Mouse (Mus musculus) macrophage (primary cell): ENCODE data around the gene Trim41. TPM values are rescaled to one million over a fixed set of nuclear protein-coding genes. Genes with fewer than 3 reads are reported as not detected.
A peak's percentile ranks its signal among the peaks of the same experiment; 100 is the strongest.

ENCODE experiments used
- H3K27ac ChIP-seq: fragments of 350-480 bp; formaldehyde crosslinking; 2 replicates; pipeline ENCODE4 v1.9.0; 2021
- H3K36me3 ChIP-seq: fragments of 350-480 bp; formaldehyde crosslinking; 2 replicates; pipeline ENCODE4 v1.9.0; 2021; ENCODE audit errors: inconsistent target
- H3K4me3 ChIP-seq: fragments of 350-480 bp; formaldehyde crosslinking; 2 replicates; pipeline ENCODE4 v1.9.0; 2021; ENCODE audit errors: inconsistent target
- H3K79me2 ChIP-seq: fragments of 350-480 bp; formaldehyde crosslinking; 2 replicates; pipeline ENCODE4 v1.9.0; 2021; ENCODE audit errors: inconsistent target
- WGBS: methylation state at CpG from one replicate; pipeline ENCODE4 v1.1.7; 2026; ENCODE audit warnings: inconsistent platforms; ENCODE audit not compliant: missing documents; 5-methylcytosine and 5-hydroxymethylcytosine counted together
- polyA plus RNA-seq: library from polyadenylated mRNA; stranded (reverse); fragments of 250-400 nt; gene quantifications from 3 replicates; pipeline ENCODE4 v1.2.4, GENCODE M21; 2018; ENCODE audit warnings: inconsistent platforms

Gene Trim41
- polyA plus RNA-seq, 1 experiment from 2014 or later = 47.2 TPM

DNA sequence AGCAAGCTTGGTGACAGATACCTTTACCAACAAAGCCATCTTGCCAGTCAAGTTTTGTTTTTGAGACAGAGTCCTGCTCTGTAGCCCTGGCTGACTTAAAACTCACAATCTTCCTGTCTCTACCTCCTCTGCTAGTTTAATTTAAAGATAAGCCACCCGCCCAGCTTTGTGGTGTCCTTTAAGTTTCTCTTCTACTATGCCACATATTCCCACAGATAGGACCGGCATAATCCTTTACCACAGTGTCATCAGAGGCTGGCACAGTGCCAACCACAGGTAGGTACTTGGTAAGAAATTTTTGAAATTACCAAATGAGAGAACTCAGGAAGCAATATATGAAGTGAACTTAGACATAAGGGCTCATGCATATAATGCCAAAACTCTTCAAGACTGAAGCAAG, 7.0 kb downstream of the Trim41 start:
- no peak overlapping the region for H3K27ac ChIP-seq
- peaks cover 72% of the 10 kb centered on the region for H3K79me2 ChIP-seq
- peaks cover 59% of the 10 kb centered on the region for H3K36me3 ChIP-seq
- no peak overlapping the region for H3K4me3 ChIP-seq
- WGBS = 96% methylated on average over 2 of the region's 2 CpGs

DNA sequence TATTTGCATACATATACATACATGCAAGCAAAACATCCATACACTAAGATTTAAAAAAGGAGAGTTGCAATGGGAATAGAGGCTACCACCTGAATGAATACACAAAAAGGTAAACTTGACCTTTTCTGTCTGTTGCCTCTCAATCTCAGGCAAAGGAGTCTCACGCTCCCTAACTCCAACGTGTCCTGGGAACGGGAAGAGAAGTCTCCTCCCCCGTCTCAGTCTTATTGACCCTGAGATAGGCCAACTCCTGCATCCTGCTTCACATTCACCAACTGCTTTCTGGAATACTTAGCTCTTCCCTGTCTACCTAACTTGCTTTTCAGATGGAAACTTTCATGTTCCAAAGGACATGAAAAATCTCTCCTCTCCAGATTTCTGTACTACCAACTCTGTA, 7.7 kb downstream of the Trim41 start:
- 89% methylated on average over 4 of the region's 4 CpGs for WGBS
- Histone ChIP-seq H3K4me3 (no peak overlapping the region), H3K79me2 (peaks cover 72% of the 10 kb centered on the region)

DNA sequence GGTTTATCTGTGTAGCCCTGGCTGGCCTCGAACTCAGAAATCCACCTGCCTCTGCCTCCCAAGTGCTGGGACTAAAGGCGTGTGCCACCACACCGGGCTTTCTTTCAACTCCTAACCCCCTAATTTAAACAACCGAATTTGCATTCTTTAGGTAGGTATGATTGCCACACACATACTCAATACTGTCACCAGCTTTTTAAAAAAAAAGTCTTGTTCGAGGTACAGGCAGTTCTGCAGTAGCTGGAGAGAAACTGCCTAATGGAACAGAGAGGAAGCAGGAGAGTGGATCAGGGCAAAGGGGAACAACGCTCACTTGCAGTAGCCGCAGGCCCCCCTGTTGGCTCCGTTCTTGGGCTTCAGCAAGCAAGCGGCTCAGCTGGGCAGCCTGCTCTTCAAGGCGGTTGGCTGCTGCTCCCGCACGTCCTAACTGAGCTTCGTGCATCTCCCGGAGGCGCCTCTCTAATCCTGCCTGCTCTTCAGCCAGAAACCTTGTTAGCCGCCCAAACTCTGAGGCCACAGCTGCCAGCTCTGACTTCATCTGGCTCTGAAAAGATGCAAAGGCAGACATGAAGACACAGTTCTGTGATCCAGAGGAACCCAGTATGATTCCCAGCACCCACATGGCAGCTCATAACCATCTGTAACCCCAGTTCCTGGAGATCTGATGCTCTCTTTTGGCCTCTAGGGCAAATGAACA, 8.3 kb downstream of the Trim41 start:
- peaks cover 71% of the 10 kb centered on the region for H3K36me3 ChIP-seq
- H3K4me3 ChIP-seq = no peak overlapping the region
- no peak overlapping the region for H3K27ac ChIP-seq
- peaks cover 74% of the 10 kb centered on the region for H3K79me2 ChIP-seq
- 90% methylated on average over 10 of the region's 16 CpGs for WGBS

More for the DNA sequence above, 7.7 kb downstream of the Trim41 start:
- no peak overlapping the region for H3K27ac ChIP-seq
- H3K36me3 ChIP-seq = peaks cover 66% of the 10 kb centered on the region

DNA sequence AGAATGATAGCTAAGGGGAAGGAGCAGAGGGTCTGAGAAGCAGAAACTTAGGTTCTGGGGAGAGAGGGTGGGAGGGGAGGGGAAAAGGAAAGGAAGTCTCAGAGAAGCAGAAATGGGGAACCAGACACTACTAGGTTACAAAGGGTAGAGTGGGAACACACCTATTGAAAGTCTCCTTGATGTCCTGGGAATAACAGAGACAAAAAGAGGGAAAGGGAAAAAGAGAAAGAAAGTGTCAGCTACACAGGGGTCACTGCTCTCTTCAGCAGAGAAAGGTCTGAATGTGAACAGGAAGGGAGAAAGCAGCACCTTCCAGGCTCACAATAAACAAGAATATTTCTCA, 8.9 kb downstream of the Trim41 start:
- H3K79me2 ChIP-seq = peaks cover 80% of the 10 kb centered on the region
- no peak overlapping the region for H3K4me3 ChIP-seq
- peaks cover 78% of the 10 kb centered on the region for H3K36me3 ChIP-seq
- no peak overlapping the region for H3K27ac ChIP-seq

DNA sequence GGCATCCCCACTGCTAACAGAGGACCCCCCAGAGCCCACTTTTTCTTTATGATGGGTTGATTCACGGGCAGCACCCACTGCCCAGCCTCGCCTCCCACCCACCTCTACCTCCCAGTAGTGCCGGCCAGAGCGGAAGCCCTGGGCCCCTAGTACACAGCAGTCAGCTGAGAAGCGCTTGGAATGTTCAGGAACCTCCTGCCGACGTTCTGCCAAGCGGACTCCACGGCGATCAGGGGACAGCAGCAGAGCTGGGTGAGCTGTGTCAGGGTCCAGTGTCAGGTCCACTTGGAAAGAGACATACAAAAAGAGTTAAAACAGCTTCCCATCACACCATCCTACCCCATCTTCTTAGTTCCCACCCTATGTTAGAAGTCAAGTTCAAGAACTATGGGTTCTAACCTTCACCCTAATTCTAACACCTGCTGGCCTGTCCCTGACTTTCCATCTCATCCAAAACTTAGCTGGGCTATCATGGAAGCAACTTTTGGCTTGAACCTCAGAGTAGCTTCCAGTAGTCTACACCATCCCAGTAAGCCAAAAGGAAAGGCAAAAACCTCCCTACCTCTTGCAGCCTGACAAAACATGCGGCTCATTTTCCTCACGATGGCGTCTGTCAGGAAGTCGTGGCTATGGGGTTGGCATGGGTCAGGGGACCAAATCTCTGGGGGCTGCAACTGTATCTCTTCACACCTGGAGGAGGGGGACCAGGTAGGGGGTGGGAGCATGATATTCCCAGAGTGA, 9.4 kb downstream of the Trim41 start:
- H3K4me3 ChIP-seq = no peak overlapping the region
- 67% methylated on average over 14 of the region's 14 CpGs for WGBS
- H3K36me3 ChIP-seq = peaks cover 82% of the 10 kb centered on the region
- H3K79me2 ChIP-seq = peaks cover 85% of the 10 kb centered on the region
- no peak overlapping the region for H3K27ac ChIP-seq

DNA sequence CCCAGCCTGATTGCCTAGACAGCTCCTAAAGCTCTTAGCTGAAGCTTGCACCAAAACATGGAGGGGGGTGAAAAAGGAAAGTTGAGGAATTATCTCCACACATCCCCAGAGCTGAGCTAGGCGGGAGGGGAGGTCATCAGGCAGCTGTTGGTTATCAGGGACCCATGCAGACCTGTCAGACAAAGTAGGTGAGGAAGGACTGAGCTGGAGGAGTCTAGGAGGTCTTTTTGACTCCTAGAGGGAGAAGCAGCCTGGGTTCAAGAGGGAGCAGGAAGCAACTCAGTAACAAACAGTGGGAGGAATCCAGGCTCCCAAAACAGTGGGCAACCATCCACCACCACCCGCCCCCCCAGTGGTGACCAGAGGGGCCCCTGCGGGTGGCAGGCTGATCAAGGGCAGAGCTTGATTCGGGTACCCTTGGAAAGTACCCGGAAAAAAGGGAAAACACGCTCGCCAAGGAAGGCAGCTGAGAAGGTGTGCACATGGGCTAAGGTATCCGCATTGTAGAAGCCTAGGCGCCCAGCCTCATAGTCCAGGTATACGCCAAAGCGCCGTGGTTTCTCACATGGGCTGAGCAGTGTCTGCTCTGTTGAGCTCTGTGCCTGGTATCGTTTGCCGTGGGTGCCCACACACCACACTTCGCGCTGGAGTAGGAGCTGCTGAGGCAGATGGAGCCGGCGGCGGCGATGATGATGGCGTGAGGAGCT, 10.1 kb downstream of the Trim41 start:
- Histone ChIP-seq H3K27ac (no peak overlapping the region), H3K4me3 (no peak overlapping the region), H3K79me2 (peaks cover 85% of the 10 kb centered on the region), H3K36me3 (peaks cover 90% of the 10 kb centered on the region)
- WGBS = 82% methylated on average over 21 of the region's 21 CpGs

DNA sequence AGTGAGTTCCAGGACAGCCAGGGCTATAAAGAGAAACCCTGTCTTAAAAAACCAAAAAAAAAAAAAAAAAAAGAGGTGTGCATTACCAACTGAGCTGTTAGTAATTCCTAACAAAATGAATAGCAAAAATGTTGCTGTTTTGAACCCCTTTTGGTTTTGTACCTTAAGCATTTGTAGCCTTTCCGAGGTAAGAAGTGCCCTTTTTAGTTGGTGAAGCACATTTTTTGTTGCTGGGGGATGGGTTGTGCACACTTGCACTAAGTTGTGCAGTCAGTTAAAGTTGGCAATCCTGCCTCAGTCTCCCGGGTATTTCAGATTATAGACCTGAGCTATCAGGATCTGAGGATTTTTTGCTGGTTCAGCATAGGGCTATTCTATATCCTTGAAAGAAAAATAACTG, 12.2 kb downstream of the Trim41 start:
- 85% methylated on average over 2 of the region's 2 CpGs for WGBS
- no peak overlapping the region for H3K4me3 ChIP-seq
- peaks cover 84% of the 10 kb centered on the region for H3K79me2 ChIP-seq
- no peak overlapping the region for H3K27ac ChIP-seq
- H3K36me3 ChIP-seq = peaks cover 77% of the 10 kb centered on the region

DNA sequence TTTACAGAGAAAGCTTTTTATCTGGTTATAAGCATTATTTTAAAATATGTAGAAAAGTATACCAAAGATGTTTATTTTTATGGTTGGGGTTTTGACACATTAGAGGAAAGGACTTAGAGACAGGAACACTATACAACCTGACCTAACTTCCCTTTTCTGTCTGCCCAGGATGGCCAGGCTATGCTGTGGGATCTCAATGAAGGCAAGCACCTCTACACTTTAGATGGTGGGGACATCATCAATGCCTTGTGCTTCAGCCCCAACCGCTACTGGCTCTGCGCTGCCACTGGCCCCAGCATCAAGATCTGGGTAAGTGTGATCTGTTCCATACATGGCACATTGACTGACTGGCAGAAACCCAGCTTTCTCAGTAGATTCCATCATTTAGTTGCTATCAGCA, 13.2 kb downstream of the Trim41 start:
- H3K36me3 ChIP-seq = peaks cover 67% of the 10 kb centered on the region
- no peak overlapping the region for H3K4me3 ChIP-seq
- WGBS = 100% methylated on average over 2 of the region's 2 CpGs
- H3K27ac ChIP-seq = no peak overlapping the region
- peaks cover 75% of the 10 kb centered on the region for H3K79me2 ChIP-seq

DNA sequence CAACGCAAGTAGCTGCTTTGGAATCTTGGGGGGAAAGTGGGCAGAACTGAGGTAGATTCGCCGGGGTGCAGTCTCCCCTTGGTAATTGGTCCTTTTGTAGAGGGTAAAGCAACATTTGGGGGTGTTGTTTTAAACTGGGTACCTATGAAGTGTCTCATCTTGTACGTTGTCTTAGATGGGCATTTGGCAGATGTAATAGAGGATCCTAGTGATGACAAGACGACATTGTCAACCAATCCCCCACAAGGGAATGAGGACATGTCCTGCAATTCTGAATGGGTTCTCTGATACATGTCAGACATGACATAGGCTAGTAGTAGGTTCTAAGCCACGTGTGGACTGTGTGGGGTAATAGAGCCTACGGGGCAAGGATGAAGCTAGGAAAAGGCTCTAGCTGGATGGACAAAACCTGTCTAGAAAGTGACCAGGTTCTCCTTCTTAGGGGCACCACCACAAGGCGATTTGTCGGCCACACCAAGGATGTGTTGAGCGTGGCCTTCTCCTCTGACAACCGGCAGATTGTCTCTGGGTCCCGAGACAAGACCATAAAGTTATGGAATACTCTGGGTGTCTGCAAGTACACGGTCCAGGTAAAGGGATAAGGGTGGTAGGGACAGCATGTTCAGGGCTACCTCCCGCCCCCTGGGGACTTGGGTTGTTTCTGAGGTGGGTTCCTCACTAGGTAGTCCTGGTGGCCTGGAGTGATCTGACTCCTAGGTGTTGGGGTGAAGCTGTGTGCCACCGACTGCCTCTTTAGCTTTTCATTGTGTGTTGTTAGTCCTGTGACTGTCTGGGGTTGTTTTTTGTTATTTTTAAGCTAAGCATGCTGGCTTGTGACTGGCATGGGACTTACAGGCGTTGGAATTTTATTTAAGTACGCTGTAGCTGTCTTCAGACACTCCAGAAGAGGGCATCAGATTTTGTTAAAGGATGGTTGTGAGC, 15.1 kb downstream of the Trim41 start:
- Histone ChIP-seq H3K36me3 (peaks cover 56% of the 10 kb centered on the region), H3K27ac (no peak overlapping the region), H3K4me3 (peak overlapping the region; percentile 92), H3K79me2 (peaks cover 80% of the 10 kb centered on the region)
- WGBS = 68% methylated on average over 17 of the region's 17 CpGs

DNA sequence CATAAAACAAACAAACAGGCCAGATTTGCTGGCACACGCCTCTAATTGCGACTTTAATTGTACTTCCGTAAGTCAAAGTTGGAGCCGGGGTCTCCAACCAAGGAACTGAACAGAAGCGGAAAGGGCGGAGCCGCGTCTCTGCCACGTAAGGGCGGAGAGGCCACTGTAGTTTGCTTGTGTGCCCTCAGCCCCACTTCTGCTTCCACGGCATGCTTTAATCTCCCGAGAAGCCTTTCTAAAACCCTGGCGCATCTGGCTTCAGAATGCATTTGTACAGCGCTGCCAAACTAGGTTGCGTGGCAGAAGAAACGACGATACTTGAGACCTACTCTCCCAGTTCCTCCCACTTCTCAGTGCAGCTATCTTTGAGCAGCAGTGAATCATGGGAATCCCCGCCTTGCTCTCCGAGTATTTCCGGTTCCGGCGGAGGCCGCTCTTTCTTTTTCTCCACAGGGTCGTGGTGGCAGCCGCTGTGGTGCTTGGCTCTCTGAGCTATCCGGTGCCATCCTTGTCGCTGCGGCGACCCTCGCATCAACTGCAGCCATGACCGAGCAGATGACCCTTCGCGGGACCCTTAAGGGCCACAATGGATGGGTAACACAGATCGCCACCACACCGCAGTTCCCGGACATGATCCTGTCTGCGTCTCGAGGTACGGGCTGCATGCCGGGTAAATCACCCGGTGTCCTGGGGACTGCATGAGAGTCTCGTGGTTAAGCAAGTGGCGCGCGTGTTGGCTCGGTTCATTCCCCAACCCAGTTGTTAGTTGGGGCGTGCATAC, 17.0 kb downstream of the Trim41 start, which contains the start of gene Rack1:
Gene Rack1, plus strand, starts transcription at position 412 of the 781 bp plus-strand sequence.
- H3K36me3 ChIP-seq = peaks cover 36% of the 10 kb centered on the region
- H3K27ac ChIP-seq = peak within 1 kb of the TSS; percentile 93
- H3K79me2 ChIP-seq = peaks cover 65% of the 10 kb centered on the region
- peak within 1 kb of the TSS; percentile 92 for H3K4me3 ChIP-seq
- under 1% methylated on average over 47 of the region's 47 CpGs for WGBS

DNA sequence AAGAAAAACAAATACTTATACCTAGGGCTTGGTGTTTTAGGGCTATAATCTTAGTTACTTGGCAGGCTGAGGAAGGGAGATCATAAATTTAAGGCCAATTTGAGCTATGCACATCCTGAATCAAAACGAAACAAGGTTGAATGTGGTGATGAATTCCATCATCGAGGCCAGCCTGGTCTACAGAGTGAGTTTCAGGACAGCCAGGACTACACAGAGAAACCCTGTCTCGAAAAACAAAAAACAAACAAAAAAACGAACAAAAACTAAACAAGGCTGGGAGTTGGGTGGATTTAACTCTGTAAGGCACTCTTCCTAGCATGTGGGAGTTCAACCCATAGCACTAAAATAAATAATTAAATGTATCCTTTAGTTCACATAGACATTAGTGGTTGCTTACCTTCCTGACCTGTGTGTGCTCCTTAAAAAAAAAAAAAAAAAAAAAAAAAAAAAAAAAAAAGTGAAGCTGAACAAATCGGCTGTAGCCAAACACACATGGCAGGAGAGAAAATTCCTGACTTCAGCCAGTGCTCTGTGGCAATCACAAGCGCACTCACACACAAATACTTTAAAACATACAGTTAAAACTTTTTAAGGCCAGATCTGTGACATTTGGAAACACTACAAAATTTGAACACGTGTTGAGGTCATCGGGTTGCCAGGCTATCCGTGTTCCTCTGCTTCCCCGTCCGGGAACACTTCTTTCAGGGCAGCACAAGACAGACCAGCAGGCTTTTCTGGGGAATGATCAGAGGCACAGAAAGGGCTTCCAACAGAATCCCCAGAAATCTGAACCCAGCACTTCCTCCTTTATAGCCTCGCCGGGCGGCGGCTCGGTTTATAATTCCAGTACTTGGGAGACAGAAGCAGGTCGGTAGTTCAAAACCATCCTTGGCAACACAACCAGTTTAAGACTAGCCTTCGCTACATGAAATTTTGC, 17.9 kb downstream of the Trim41 start:
- Histone ChIP-seq H3K79me2 (peaks cover 57% of the 10 kb centered on the region), H3K36me3 (peaks cover 28% of the 10 kb centered on the region), H3K27ac (peak overlapping the region; percentile 93), H3K4me3 (peak overlapping the region; percentile 92)
- 3% methylated on average over 18 of the region's 18 CpGs for WGBS

DNA sequence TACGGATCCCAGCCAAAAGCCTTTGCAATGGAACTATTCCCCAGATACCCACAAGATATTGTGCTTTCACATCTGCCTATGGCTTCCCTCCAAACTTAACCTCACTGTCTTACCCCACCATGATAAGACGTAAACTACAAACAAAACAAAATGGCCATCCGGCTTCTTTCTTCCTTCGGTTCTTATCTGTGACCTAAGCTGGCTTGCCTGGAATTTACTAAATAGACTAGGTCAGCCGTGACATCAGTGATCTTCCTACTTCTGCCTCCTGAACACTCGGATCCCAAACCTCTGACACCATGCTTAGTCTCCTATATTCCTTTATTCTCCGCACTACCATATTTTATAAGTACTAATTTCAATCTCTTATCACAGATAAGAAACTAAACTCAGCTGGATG, 18.8 kb downstream of the Trim41 start:
- Histone ChIP-seq H3K36me3 (peaks cover 18% of the 10 kb centered on the region), H3K4me3 (no peak overlapping the region), H3K27ac (no peak overlapping the region), H3K79me2 (peaks cover 47% of the 10 kb centered on the region)
- WGBS = 82% methylated on average over 7 of the region's 7 CpGs

DNA sequence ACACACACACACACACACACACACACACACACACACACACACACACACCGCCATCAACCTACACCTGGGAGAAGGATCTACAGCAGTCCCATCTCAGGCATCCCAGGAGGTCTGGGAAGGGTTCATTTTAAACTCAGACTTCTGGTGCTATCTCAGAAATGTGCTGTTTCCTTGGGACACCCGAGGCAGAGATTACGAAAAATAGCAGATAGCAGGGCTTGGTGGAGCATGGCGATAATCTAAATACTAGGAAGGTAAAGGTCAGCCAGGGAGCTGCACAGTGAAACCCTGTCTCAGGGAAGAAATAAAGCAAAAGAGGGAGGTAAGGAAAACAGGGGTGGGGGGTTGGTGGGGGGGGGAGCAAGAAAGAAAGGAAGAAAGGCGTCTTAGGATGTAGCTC, 19.9 kb downstream of the Trim41 start:
- peaks cover 37% of the 10 kb centered on the region for H3K79me2 ChIP-seq
- WGBS = 87% methylated on average over 4 of the region's 5 CpGs
- no peak overlapping the region for H3K4me3 ChIP-seq
- H3K27ac ChIP-seq = no peak overlapping the region
- H3K36me3 ChIP-seq = peaks cover 9% of the 10 kb centered on the region; the same call in 1 of the 2 replicates
